Mouse (Mus musculus) heart, embryonic 11.5 days (tissue): ENCODE results near the gene Ppfibp2. TPM values are rescaled to one million over a fixed set of nuclear protein-coding genes. Genes with fewer than 3 reads are reported as not detected.

Source experiments
- ATAC-seq: fragments of 200-750 bp; cut with Nextera tagmentation; replicated peaks from 2 replicates; pipeline ENCODE4 v1.8.0; 2017; ENCODE audit warnings: moderate library complexity; ENCODE audit not compliant: insufficient number of reproducible peaks, low FRiP score, low TSS enrichment
- H3K27ac ChIP-seq: fragments of 300-500 bp; sonication (generic); 2 replicates; pipeline ENCODE4 v1.5.1; 2014; ENCODE audit warnings: mild to moderate bottlenecking, low read depth, low read length
- H3K27me3 ChIP-seq: fragments of 300-500 bp; sonication (generic); 2 replicates; pipeline ENCODE4 v1.6.1; 2014; ENCODE audit warnings: mild to moderate bottlenecking, low read length, mixed read lengths; ENCODE audit not compliant: control insufficient read depth, insufficient read depth
- H3K36me3 ChIP-seq: fragments of 300-500 bp; sonication (generic); 2 replicates; pipeline ENCODE4 v1.6.1; 2014; ENCODE audit warnings: mild to moderate bottlenecking, low read length, moderate library complexity, mixed read lengths; ENCODE audit not compliant: control insufficient read depth, insufficient read depth
- H3K4me1 ChIP-seq: fragments of 300-500 bp; sonication (generic); 2 replicates; pipeline ENCODE4 v1.6.1; 2014; ENCODE audit warnings: low read length; ENCODE audit not compliant: control insufficient read depth, insufficient read depth
- H3K4me2 ChIP-seq: fragments of 300-500 bp; sonication (generic); 2 replicates; pipeline ENCODE4 v1.6.1; 2014; ENCODE audit warnings: mild to moderate bottlenecking, moderate library complexity
- H3K4me3 ChIP-seq: fragments of 300-500 bp; sonication (generic); 2 replicates; pipeline ENCODE4 v1.5.1; 2014; ENCODE audit warnings: low read depth, low read length
- H3K9ac ChIP-seq: fragments of 300-500 bp; sonication (generic); 2 replicates; pipeline ENCODE4 v1.6.1; 2014; ENCODE audit warnings: mild to moderate bottlenecking, low read depth, low read length, moderate library complexity
- H3K9me3 ChIP-seq: fragments of 300-500 bp; sonication (generic); replicated peaks from 2 replicates; pipeline ENCODE4 v1.6.1; 2016; ENCODE audit warnings: low read length; ENCODE audit not compliant: control insufficient read depth
- WGBS: fragments of 180-500 bp; shearing (Covaris S2); extraction: QIAGEN DNeasy Blood & Tissue Kit; methylation state at CpG from one replicate; pipeline ENCODE4 v1.1.7; 2014; ENCODE audit not compliant: insufficient replicate concordance; 5-methylcytosine and 5-hydroxymethylcytosine counted together
- polyA plus RNA-seq: library from polyadenylated mRNA; unstranded; fragments of >200 nt; fragmentation: Nextera tagmentation; extraction: Ambion mirVana; gene quantifications from 2 replicates; pipeline ENCODE4 v1.2.1, GENCODE M21; 2014

Gene Ppfibp2
- polyA plus RNA-seq, 1 experiment from 2014 or later: 6.3 TPM

GRCm38 (mm10) chr7:107680151-107680852 is 85.3 kb downstream of the Ppfibp2 start:
- WGBS: 38% methylated on average over 6 of the region's 6 CpGs
- ATAC-seq: no peak
- Histone ChIP-seq H3K27ac (no peak overlapping the region), H3K4me3 (no peak overlapping the region), H3K27me3 (no peaks in the 10 kb centered on the region), H3K4me2 (no peak overlapping the region), H3K36me3 (no peaks in the 10 kb centered on the region), H3K9me3 (no peaks in the 10 kb centered on the region), H3K9ac (no peak overlapping the region), H3K4me1 (peaks cover 15% of the 10 kb centered on the region)

GRCm38 (mm10) chr7:107681306-107681705 is 86.3 kb downstream of the Ppfibp2 start:
- WGBS: 80% methylated on average over 2 of the region's 2 CpGs
- Histone ChIP-seq H3K27ac (no peak overlapping the region), H3K36me3 (no peaks in the 10 kb centered on the region), H3K9ac (no peak overlapping the region), H3K4me3 (no peak overlapping the region), H3K27me3 (no peaks in the 10 kb centered on the region), H3K4me1 (peaks cover 15% of the 10 kb centered on the region), H3K9me3 (no peaks in the 10 kb centered on the region), H3K4me2 (no peak overlapping the region)
- no peak for ATAC-seq

- Histone ChIP-seq H3K36me3 (no peaks in the 10 kb centered on the region), H3K4me3 (no peak overlapping the region), H3K4me1 (peaks cover 15% of the 10 kb centered on the region), H3K4me2 (no peak overlapping the region), H3K9me3 (no peaks in the 10 kb centered on the region), H3K27me3 (no peaks in the 10 kb centered on the region), H3K27ac (no peak overlapping the region), H3K9ac (no peak overlapping the region)
- no peak for ATAC-seq
- 64% methylated on average over 4 of the region's 4 CpGs for WGBS
Observed at GRCm38 (mm10) chr7:107683162-107683561, 88.2 kb downstream of the Ppfibp2 start.

GRCm38 (mm10) chr7:107683622-107684021 is 88.6 kb downstream of the Ppfibp2 start:
- peaks cover 15% of the 10 kb centered on the region for H3K4me1 ChIP-seq
- H3K9me3 ChIP-seq: no peaks in the 10 kb centered on the region
- ATAC-seq: no peak
- H3K27ac ChIP-seq: no peak overlapping the region
- H3K4me2 ChIP-seq: no peak overlapping the region
- H3K27me3 ChIP-seq: no peaks in the 10 kb centered on the region
- no peak overlapping the region for H3K9ac ChIP-seq
- no peak overlapping the region for H3K4me3 ChIP-seq
- 69% methylated on average over 3 of the region's 3 CpGs for WGBS
- no peaks in the 10 kb centered on the region for H3K36me3 ChIP-seq

GRCm38 (mm10) chr7:107685238-107685954 is 90.4 kb downstream of the Ppfibp2 start:
- no peaks in the 10 kb centered on the region for H3K27me3 ChIP-seq
- WGBS: 80% methylated on average over 8 of the region's 8 CpGs
- no peak overlapping the region for H3K9ac ChIP-seq
- no peak overlapping the region for H3K27ac ChIP-seq
- no peaks in the 10 kb centered on the region for H3K36me3 ChIP-seq
- no peak for ATAC-seq
- no peak overlapping the region for H3K4me3 ChIP-seq
- no peaks in the 10 kb centered on the region for H3K9me3 ChIP-seq
- H3K4me2 ChIP-seq: no peak overlapping the region
- peaks cover 12% of the 10 kb centered on the region for H3K4me1 ChIP-seq

GRCm38 (mm10) chr7:107685955-107686285 is 90.9 kb downstream of the Ppfibp2 start:
- Histone ChIP-seq H3K9ac (no peak overlapping the region), H3K27me3 (no peaks in the 10 kb centered on the region), H3K4me3 (no peak overlapping the region), H3K4me2 (no peak overlapping the region), H3K9me3 (no peaks in the 10 kb centered on the region), H3K27ac (no peak overlapping the region), H3K4me1 (peaks cover 13% of the 10 kb centered on the region), H3K36me3 (no peaks in the 10 kb centered on the region)
- ATAC-seq: no peak
- 83% methylated on average over 7 of the region's 7 CpGs for WGBS

- no peaks in the 10 kb centered on the region for H3K9me3 ChIP-seq
- ATAC-seq: no peak
- H3K27ac ChIP-seq: no peak overlapping the region
- peaks cover 21% of the 10 kb centered on the region for H3K4me1 ChIP-seq
- 20% methylated on average over 3 of the region's 3 CpGs for WGBS
- no peaks in the 10 kb centered on the region for H3K27me3 ChIP-seq
- no peak overlapping the region for H3K9ac ChIP-seq
- H3K4me2 ChIP-seq: no peak overlapping the region
- no peak overlapping the region for H3K4me3 ChIP-seq
- H3K36me3 ChIP-seq: no peaks in the 10 kb centered on the region
Observed at GRCm38 (mm10) chr7:107687412-107687811, 92.4 kb downstream of the Ppfibp2 start.

GRCm38 (mm10) chr7:107688040-107688439 is 93.0 kb downstream of the Ppfibp2 start:
- Histone ChIP-seq H3K27ac (no peak overlapping the region), H3K9me3 (no peaks in the 10 kb centered on the region), H3K36me3 (no peaks in the 10 kb centered on the region), H3K27me3 (no peaks in the 10 kb centered on the region), H3K9ac (no peak overlapping the region), H3K4me1 (peaks cover 21% of the 10 kb centered on the region), H3K4me3 (no peak overlapping the region), H3K4me2 (no peak overlapping the region)
- 55% methylated on average over 4 of the region's 4 CpGs for WGBS
- ATAC-seq: no peak
